Mouse (Mus musculus) embryonic facial prominence, embryonic 10.5 days (tissue): ENCODE results near the gene Gm49388. TPM values are rescaled to one million over a fixed set of nuclear protein-coding genes. Genes with fewer than 3 reads are reported as not detected.

Experiments used
- DNase-seq: peaks from one replicate; pipeline ENCODE4 v3.0.0-alpha.2; 2017; ENCODE audit warnings: low spot score
- H3K27ac ChIP-seq: fragments of 300-500 bp; sonication (generic); replicated peaks from 2 replicates; pipeline ENCODE4 v1.5.1; 2016; ENCODE audit warnings: mild to moderate bottlenecking
- H3K27me3 ChIP-seq: fragments of 300-500 bp; sonication (generic); replicated peaks from 2 replicates; pipeline ENCODE4 v1.6.1; 2016; ENCODE audit warnings: low read depth, mild to moderate bottlenecking; ENCODE audit not compliant: poor library complexity, severe bottlenecking
- H3K36me3 ChIP-seq: fragments of 300-500 bp; sonication (generic); replicated peaks from 2 replicates; pipeline ENCODE4 v1.6.1; 2016; ENCODE audit warnings: mild to moderate bottlenecking, moderate library complexity
- H3K4me1 ChIP-seq: fragments of 300-500 bp; sonication (generic); 2 replicates; pipeline ENCODE4 v1.6.1; 2016
- H3K4me3 ChIP-seq: fragments of 300-500 bp; sonication (generic); 2 replicates; pipeline ENCODE4 v1.5.1; 2016; ENCODE audit warnings: mild to moderate bottlenecking, moderate library complexity
- H3K9me3 ChIP-seq: fragments of 300-500 bp; sonication (generic); 2 replicates; pipeline ENCODE4 v1.6.1; 2016; ENCODE audit warnings: mild to moderate bottlenecking
- WGBS: fragments of 180-500 bp; shearing (Covaris S2); methylation state at CpG from one replicate; pipeline ENCODE4 v1.1.7; 2016; 5-methylcytosine and 5-hydroxymethylcytosine counted together
- polyA plus RNA-seq: library from polyadenylated mRNA; unstranded; fragments of >200 nt; fragmentation: Nextera tagmentation; extraction: Ambion mirVana; gene quantifications from 2 replicates; pipeline ENCODE4 v1.2.1, GENCODE M21; 2016

The Gm49388 gene
- polyA plus RNA-seq, 1 experiment from 2014 or later = not detected

DNA sequence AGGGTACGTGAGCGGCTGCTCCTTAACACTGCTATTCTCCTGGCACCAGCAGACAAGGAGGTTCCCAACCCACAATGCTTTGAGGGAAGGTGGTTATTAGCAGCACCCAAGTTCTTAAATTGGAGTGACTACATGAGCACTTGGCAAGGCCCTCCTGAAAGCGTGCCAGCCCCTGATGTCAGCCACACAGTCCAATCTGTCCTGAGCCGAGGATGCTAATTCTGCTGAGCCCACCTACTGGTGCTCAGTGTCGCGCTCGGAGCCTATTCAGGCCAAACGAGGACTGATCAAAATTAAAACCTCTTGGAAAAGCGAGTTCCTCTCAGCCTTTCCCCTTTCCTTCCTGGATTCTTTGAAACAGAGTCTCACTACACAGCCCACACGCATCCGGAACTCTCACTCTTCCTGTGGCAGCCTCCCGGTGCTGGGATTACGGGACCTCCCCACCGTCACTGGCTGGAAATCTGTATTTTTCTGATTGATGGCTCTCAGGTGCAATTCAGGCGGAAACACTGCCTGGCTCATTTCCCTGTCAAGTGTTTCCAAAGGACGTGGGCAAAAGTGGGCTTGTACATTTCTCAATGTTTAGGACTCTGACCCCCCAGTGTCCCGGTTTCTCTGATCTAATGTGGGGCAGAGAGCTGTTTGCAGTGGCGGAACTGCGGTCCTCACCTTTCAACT is 29.0 kb downstream of the Gm49388 start:
- DNase-seq = no peak
- Histone ChIP-seq H3K4me1 (peaks cover 6% of the 10 kb centered on the region; the same call in 1 of the 2 replicates), H3K27ac (no peak overlapping the region), H3K4me3 (no peak overlapping the region), H3K9me3 (no peaks in the 10 kb centered on the region), H3K27me3 (no peaks in the 10 kb centered on the region), H3K36me3 (peaks cover 62% of the 10 kb centered on the region)
- 87% methylated on average over 19 of the region's 19 CpGs for WGBS

DNA sequence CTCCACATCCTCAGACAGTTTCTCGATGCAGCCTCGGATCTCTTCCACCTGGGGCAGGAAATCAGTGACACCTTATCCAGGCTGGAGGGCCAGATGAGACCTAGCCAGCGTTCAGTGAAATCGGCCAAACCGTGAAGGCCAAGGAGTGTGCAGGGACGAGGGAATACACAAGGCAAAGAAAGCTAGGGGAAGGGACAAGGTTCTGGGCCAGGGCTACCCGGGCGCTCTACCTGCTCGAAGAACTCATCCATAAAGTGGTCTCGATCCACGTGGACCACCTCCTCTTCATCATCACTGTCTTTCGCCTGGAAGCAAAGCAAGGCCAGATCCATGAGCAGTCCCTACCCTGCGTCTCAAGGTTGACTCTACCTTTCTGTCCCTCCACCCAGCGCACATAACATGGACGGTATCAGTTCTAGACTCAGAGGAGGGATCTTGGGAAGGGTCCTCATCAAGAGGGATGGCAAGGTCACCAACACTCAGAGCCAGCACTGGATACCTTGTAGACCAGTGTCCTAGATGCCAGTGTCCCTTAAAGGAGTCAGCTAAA is 29.8 kb downstream of the Gm49388 start:
- H3K27me3 ChIP-seq = no peaks in the 10 kb centered on the region
- H3K36me3 ChIP-seq = peaks cover 54% of the 10 kb centered on the region
- WGBS = 91% methylated on average over 15 of the region's 15 CpGs
- H3K9me3 ChIP-seq = no peaks in the 10 kb centered on the region
- no peak overlapping the region for H3K27ac ChIP-seq
- DNase-seq = no peak
- H3K4me3 ChIP-seq = no peak overlapping the region
- peaks cover 6% of the 10 kb centered on the region; the same call in 1 of the 2 replicates for H3K4me1 ChIP-seq

GRCm38 (mm10) chr7:127815954-127816821 is 30.8 kb downstream of the Gm49388 start:
- H3K27ac ChIP-seq = 0 out of 2 replicates have a peak overlapping the region, but pooled peaks have one; percentile 37
- H3K36me3 ChIP-seq = peaks cover 44% of the 10 kb centered on the region
- H3K4me1 ChIP-seq = peaks cover 12% of the 10 kb centered on the region
- DNase-seq = no peak
- H3K4me3 ChIP-seq = no peak overlapping the region
- no peaks in the 10 kb centered on the region for H3K9me3 ChIP-seq
- no peaks in the 10 kb centered on the region for H3K27me3 ChIP-seq
- 65% methylated on average over 15 of the region's 15 CpGs for WGBS

DNA sequence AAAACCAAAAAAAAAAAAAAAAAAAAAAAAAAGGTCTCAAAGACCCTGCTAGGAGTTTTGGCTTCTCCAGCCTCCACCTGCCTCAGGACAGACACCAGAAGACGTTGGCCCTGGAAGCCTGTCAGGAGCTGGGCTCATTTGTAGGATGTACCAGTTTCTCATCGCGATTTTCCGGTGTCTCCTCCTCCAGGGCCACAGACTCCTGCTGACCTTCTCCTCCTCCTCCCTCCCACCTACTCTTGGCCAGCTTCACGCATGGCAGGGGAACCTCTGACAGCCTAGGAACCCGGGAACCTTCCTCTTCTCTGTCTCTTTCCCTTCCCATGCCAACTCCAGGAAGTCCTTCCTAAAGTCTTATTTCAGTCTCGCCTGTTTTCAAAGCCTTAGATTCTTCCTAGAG is 31.6 kb downstream of the Gm49388 start:
- 84% methylated on average over 7 of the region's 7 CpGs for WGBS
- Histone ChIP-seq H3K36me3 (peaks cover 36% of the 10 kb centered on the region), H3K4me3 (no peak overlapping the region), H3K27me3 (no peaks in the 10 kb centered on the region), H3K27ac (no peak overlapping the region), H3K9me3 (no peaks in the 10 kb centered on the region), H3K4me1 (peaks cover 21% of the 10 kb centered on the region)
- DNase-seq = no peak

DNA sequence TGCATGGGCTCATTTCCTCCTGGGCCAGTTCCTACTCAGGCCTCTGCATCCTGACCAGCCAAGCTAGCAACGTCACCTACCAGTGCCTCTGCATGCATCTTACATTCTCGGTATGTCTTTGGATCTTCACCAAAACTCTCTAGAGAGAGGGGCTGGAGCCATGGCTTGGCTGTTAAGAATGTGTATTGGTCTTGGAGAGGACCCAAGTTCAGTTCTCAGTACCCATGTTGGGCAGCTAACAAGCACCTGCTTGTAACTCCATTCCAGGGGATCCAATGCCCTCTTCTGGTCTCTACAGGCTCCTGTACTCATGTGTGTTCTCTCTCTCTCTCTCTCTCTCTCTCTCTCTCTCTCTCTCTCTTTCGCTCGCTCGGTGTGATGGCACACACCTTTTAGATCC is 32.4 kb downstream of the Gm49388 start:
- WGBS = 92% methylated on average over 5 of the region's 5 CpGs
- Histone ChIP-seq H3K4me3 (no peak overlapping the region), H3K27me3 (no peaks in the 10 kb centered on the region), H3K36me3 (peaks cover 30% of the 10 kb centered on the region), H3K27ac (no peak overlapping the region), H3K4me1 (peaks cover 26% of the 10 kb centered on the region), H3K9me3 (no peaks in the 10 kb centered on the region)
- DNase-seq = no peak

GRCm38 (mm10) chr7:127820836-127821509 is 35.6 kb downstream of the Gm49388 start:
- Histone ChIP-seq H3K27me3 (no peaks in the 10 kb centered on the region), H3K36me3 (peaks cover 11% of the 10 kb centered on the region; the same call in 1 of the 2 replicates), H3K4me1 (peaks cover 48% of the 10 kb centered on the region), H3K27ac (no peak overlapping the region; the same call in 1 of the 2 replicates), H3K4me3 (no peak overlapping the region), H3K9me3 (no peaks in the 10 kb centered on the region)
- WGBS = 59% methylated on average over 13 of the region's 13 CpGs
- peak; percentile 33 for DNase-seq

- WGBS = 88% methylated on average over 3 of the region's 3 CpGs
- no peak overlapping the region; the same call in 1 of the 2 replicates for H3K4me3 ChIP-seq
- peaks cover 46% of the 10 kb centered on the region for H3K4me1 ChIP-seq
- no peak for DNase-seq
- H3K27ac ChIP-seq = no peak overlapping the region
- H3K27me3 ChIP-seq = no peaks in the 10 kb centered on the region
- H3K9me3 ChIP-seq = no peaks in the 10 kb centered on the region
- H3K36me3 ChIP-seq = peaks cover 10% of the 10 kb centered on the region; the same call in 1 of the 2 replicates
These were observed 37.1 kb downstream of the Gm49388 start for GRCm38 (mm10) chr7:127822494-127822893.

DNA sequence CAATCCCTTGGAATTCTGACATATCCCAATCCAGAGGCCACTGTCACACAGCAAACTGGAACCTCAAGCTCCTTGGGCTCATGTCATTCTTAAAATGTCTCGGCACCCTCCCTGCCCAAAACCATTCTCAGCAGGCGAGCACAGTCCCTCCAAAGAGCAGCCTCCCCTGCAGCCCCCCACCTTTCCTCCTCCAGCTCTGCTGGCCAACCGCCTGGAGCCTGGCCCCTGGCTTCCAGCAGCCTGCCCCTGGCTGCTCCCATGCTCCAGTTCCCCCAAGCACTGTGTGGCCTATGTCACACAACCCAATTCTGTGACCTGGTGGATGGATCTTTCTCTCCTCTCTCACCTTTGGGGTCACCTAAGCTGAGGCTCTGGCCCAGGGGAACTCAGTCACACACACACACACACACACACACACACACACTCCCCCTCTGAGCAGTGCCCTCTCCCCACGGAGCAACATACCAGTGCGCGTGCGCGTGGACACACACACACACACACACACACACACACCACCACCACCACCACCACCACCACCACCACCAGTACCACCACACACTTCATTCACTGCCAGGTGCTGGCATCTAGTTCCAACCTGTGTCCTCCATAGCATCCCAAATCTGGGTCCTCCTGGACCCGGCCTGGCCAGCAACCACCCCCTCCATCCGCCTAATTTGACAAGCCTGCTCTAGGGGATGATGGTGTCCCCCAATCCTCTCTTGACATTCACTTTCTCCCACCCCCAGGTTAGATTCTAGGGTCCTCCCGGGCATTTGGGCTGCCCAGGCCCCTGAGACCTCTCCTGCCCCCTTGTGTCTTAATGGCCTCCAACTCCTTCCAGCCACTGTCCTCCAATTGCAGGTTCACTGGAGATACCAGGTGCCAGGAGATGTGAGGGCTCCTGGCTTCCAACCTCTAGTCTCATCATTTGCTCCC is 38.1 kb downstream of the Gm49388 start:
- H3K36me3 ChIP-seq = 0 out of 2 replicates have a peak, but pooled peaks cover 3% of the 10 kb centered on the region
- no peaks in the 10 kb centered on the region for H3K9me3 ChIP-seq
- 71% methylated on average over 11 of the region's 11 CpGs for WGBS
- no peaks in the 10 kb centered on the region for H3K27me3 ChIP-seq
- peak overlapping the region; percentile 93 for H3K27ac ChIP-seq
- no peak for DNase-seq
- H3K4me1 ChIP-seq = peaks cover 46% of the 10 kb centered on the region
- peak overlapping the region; percentile 89 for H3K4me3 ChIP-seq

- H3K4me1 ChIP-seq = peaks cover 46% of the 10 kb centered on the region
- H3K27me3 ChIP-seq = no peaks in the 10 kb centered on the region
- peak within 1 kb of the TSS; percentile 93 for H3K27ac ChIP-seq
- peak within 1 kb of the TSS; percentile 89 for H3K4me3 ChIP-seq
- H3K9me3 ChIP-seq = no peaks in the 10 kb centered on the region
- 3% methylated on average over 36 of the region's 38 CpGs for WGBS
- no peaks in the 10 kb centered on the region for H3K36me3 ChIP-seq
- peak; percentile 84 for DNase-seq
These were observed 38.9 kb downstream of the Gm49388 start, which contains the start of the genes Stx4a and Stx1b for GRCm38 (mm10) chr7:127824176-127824871. TSS of gene Stx4a (plus strand) at chr7:127824294. TSS of gene Stx1b (minus strand) at chr7:127824549.

GRCm38 (mm10) chr7:127835550-127835949 is 50.1 kb downstream of the Gm49388 start:
- no peaks in the 10 kb centered on the region for H3K36me3 ChIP-seq
- peaks cover 2% of the 10 kb centered on the region for H3K4me1 ChIP-seq
- no peak overlapping the region for H3K4me3 ChIP-seq
- WGBS = 81% methylated on average over 2 of the region's 2 CpGs
- H3K27me3 ChIP-seq = no peaks in the 10 kb centered on the region
- no peak for DNase-seq
- no peak overlapping the region for H3K27ac ChIP-seq
- H3K9me3 ChIP-seq = no peaks in the 10 kb centered on the region

GRCm38 (mm10) chr7:127837473-127837872 is 52.1 kb downstream of the Gm49388 start:
- no peaks in the 10 kb centered on the region for H3K36me3 ChIP-seq
- no peaks in the 10 kb centered on the region for H3K27me3 ChIP-seq
- H3K4me1 ChIP-seq = peaks cover 10% of the 10 kb centered on the region
- 93% methylated on average over 5 of the region's 5 CpGs for WGBS
- H3K9me3 ChIP-seq = no peaks in the 10 kb centered on the region
- no peak overlapping the region for H3K27ac ChIP-seq
- H3K4me3 ChIP-seq = no peak overlapping the region
- DNase-seq = no peak
